Comparison of ENCODE assay signal across 8 mouse cellular contexts in genomic region chr9:62491104-62491503, GRCm38 (mm10). TPM values are rescaled to one million over a fixed set of nuclear protein-coding genes. Genes with fewer than 3 reads are reported as not detected.
DNase-seq lines count a peak whose midpoint lies in the region; TF ChIP-seq lines count a peak whose summit lies in the region.

No protein-coding gene starts in this region.

- intact Hi-C loops in heart, postnatal 14 days (cut with DNase I): no loop called here

- TF ChIP-seq CTCF in layer of hippocampus, adult 2 months (conservative IDR thresholded peaks at IDR 0.05): peak; percentile 68
- peak; percentile 49; the same call in 1 of the 2 replicates for TF ChIP-seq CTCF in lung, adult 2 months (IDR thresholded peaks at IDR 0.05; ENCODE audit: insufficient read depth, low read length)

- H3K4me1 ChIP-seq in lung, adult 2 months (ENCODE audit: control insufficient read depth, insufficient read depth, low read length): 0 out of 2 replicates have a peak, but pooled peaks cover 3% of the 10 kb centered on the region
- H3K4me1 ChIP-seq in hindbrain, embryonic 10.5 days (replicated peaks): peaks cover 35% of the 10 kb centered on the region

- H3K27ac ChIP-seq in layer of hippocampus, adult 2 months: peak overlapping the region; percentile 82
- no peak overlapping the region for H3K27ac ChIP-seq in hindbrain, embryonic 10.5 days

- TF ChIP-seq POLR2A in lung, adult 2 months (IDR thresholded peaks at IDR 0.05; ENCODE audit: borderline replicate concordance, extremely low read depth, low read depth, low read length): no peak

- no peaks in the 10 kb centered on the region for H3K9me3 ChIP-seq in hindbrain, embryonic 10.5 days

- H3K27me3 ChIP-seq in hindbrain, embryonic 10.5 days (ENCODE audit: insufficient read depth, poor library complexity, severe bottlenecking): no peaks in the 10 kb centered on the region

- WGBS in lung, adult 2 months: 56% methylated on average over 3 of the region's 3 CpGs
- 59% methylated on average over 3 of the region's 3 CpGs for WGBS in hindbrain, embryonic 10.5 days

- no peak overlapping the region for H3K4me3 ChIP-seq in layer of hippocampus, adult 2 months
- H3K4me3 ChIP-seq in lung, adult 2 months (replicated peaks; ENCODE audit: extremely low read depth, low read depth, low read length): no peak overlapping the region
- no peak overlapping the region for H3K4me3 ChIP-seq in hindbrain, embryonic 10.5 days

- no peak for DNase-seq in layer of hippocampus, adult 2 months (ENCODE audit: low spot score in 2 of 2)
- DNase-seq in layer of hippocampus, postnatal 10 days (ENCODE audit: low spot score in 2 of 2): no peak
- peak; percentile 53 for DNase-seq in brain, adult 2 months (ENCODE audit: low read depth, low spot score)
- peak; percentile 54 to 63 for DNase-seq in heart, postnatal 14 days
- DNase-seq in lung, adult 2 months: no peak
- no peak for DNase-seq in hindbrain, embryonic 10.5 days (ENCODE audit: low spot score)
- no peak for DNase-seq in cerebellum, adult 11 months
- DNase-seq in frontal cortex, postnatal 36 days (ENCODE audit: low spot score in 2 of 2): no peak

- peaks cover 6% of the 10 kb centered on the region; the same call in 1 of the 2 replicates for H3K36me3 ChIP-seq in hindbrain, embryonic 10.5 days

RNA-seq across cellular contexts. Expression of gene Coro2b, which starts 45.7 kb away (rescaled TPM):
- total RNA-seq in layer of hippocampus, adult 2 months (2021): 100 to 1,000 TPM; 226 to 243 TPM
- total RNA-seq in layer of hippocampus, postnatal 10 days (2021): 100 to 1,000 TPM; 131 to 136 TPM
- total RNA-seq in heart, postnatal 14 days (2021): 10 to 100 TPM; 15.7 to 16.5 TPM
- 48.8 and 51.9 TPM in 2 replicates for polyA plus RNA-seq in lung, adult 2 months (2012; rRNA removed)
- 17.5 and 30.7 TPM in 2 replicates for polyA plus RNA-seq in hindbrain, embryonic 10.5 days (2016; fragmentation: Nextera tagmentation; extraction: Ambion mirVana)

Comparison
In these comparisons a context has a peak if more than half of its experiments do, and no peak if none do; other contexts are left out.
1. DNase-seq: peak in brain, adult 2 months (single experiment) and heart, postnatal 14 days (2 of 2); none in layer of hippocampus, adult 2 months (0 of 2), layer of hippocampus, postnatal 10 days (0 of 2), lung, adult 2 months (single experiment), hindbrain, embryonic 10.5 days (single experiment), cerebellum, adult 11 months (single experiment) and frontal cortex, postnatal 36 days (0 of 2).
2. RNA of gene Coro2b, which starts 45.7 kb away (total RNA-seq): 226 to 243 TPM in layer of hippocampus, adult 2 months and 131 to 136 TPM in layer of hippocampus, postnatal 10 days; 15.7 to 16.5 TPM in heart, postnatal 14 days; every median in the first group is over 4 times any median in the second.